Mouse (Mus musculus) neural tube, embryonic 12.5 days (tissue): ENCODE results near the gene Rcn3. TPM values are rescaled to one million over a fixed set of nuclear protein-coding genes. Genes with fewer than 3 reads are reported as not detected.
"Not testable (repeated sequence)": the region's sequence is repeated elsewhere in the genome, so short reads cannot be mapped to it uniquely, and the experiment has no call there.

Source experiments
- ATAC-seq: fragments of 200-750 bp; cut with Nextera tagmentation; 2 replicates; pipeline ENCODE4 v1.8.0; 2017; ENCODE audit warnings: low read depth, mild to moderate bottlenecking, moderate TSS enrichment, moderate library complexity; ENCODE audit not compliant: low FRiP score
- H3K27ac ChIP-seq: fragments of 300-500 bp; sonication (generic); 2 replicates; pipeline ENCODE4 v1.5.1; 2016
- H3K27me3 ChIP-seq: fragments of 300-500 bp; sonication (generic); replicated peaks from 2 replicates; pipeline ENCODE4 v1.6.1; 2016; ENCODE audit warnings: mild to moderate bottlenecking
- H3K36me3 ChIP-seq: fragments of 300-500 bp; sonication (generic); 2 replicates; pipeline ENCODE4 v1.6.1; 2016; ENCODE audit warnings: mild to moderate bottlenecking
- H3K4me1 ChIP-seq: fragments of 300-500 bp; sonication (generic); 2 replicates; pipeline ENCODE4 v1.6.1; 2016
- H3K4me2 ChIP-seq: fragments of 300-500 bp; sonication (generic); replicated peaks from 2 replicates; pipeline ENCODE4 v1.6.1; 2016; ENCODE audit warnings: mild to moderate bottlenecking
- H3K4me3 ChIP-seq: fragments of 300-500 bp; sonication (generic); 2 replicates; pipeline ENCODE4 v1.5.1; 2016
- H3K9ac ChIP-seq: fragments of 300-500 bp; sonication (generic); 2 replicates; pipeline ENCODE4 v1.6.1; 2016; ENCODE audit warnings: mild to moderate bottlenecking
- H3K9me3 ChIP-seq: fragments of 300-500 bp; sonication (generic); 2 replicates; pipeline ENCODE4 v1.6.1; 2016; ENCODE audit warnings: mild to moderate bottlenecking
- WGBS: fragments of 180-500 bp; shearing (Covaris S2); methylation state at CpG from one replicate; pipeline ENCODE4 v1.1.7; 2016; 5-methylcytosine and 5-hydroxymethylcytosine counted together
- polyA plus RNA-seq: library from polyadenylated mRNA; unstranded; fragments of >200 nt; fragmentation: Nextera tagmentation; extraction: Ambion mirVana; gene quantifications from 2 replicates; pipeline ENCODE4 v1.2.1, GENCODE M21; 2016

Gene Rcn3
- polyA plus RNA-seq, 1 experiment from 2014 or later = 125 TPM

- 49% methylated on average over 15 of the region's 15 CpGs for WGBS
- H3K9me3 ChIP-seq = no peaks in the 10 kb centered on the region
- no peak overlapping the region for H3K4me3 ChIP-seq
- H3K9ac ChIP-seq = no peak overlapping the region
- H3K4me1 ChIP-seq = peaks cover 17% of the 10 kb centered on the region
- H3K27ac ChIP-seq = no peak overlapping the region
- ATAC-seq = no peak
- H3K27me3 ChIP-seq = peaks cover 5% of the 10 kb centered on the region; the same call in 1 of the 2 replicates
- peak overlapping the region; percentile 65 for H3K4me2 ChIP-seq
- H3K36me3 ChIP-seq = peaks cover 25% of the 10 kb centered on the region
These were observed 37.9 kb upstream of the Rcn3 start for GRCm38 (mm10) chr7:45129776-45130512.

DNA sequence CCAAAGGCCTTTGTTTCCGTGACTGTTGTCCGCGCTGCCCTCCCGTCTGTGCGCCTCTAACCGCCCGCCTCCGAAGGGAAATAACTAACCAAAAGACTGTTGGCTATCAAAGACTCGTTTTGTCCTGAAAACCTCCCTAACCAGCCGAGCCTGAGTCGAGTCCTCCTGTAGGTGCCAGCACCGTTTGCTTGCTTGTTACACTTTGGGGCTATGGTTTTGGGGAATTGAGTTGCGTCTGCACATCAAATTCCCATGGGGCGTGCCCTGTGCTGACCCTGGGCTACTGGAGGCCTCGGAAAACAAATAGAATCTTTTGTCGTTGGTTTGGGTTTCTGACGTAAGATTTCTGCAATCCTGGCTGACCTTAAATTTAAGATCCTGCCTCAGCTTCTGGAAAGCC, 37.3 kb upstream of the Rcn3 start:
- Histone ChIP-seq H3K9ac (peak overlapping the region; percentile 62), H3K4me3 (peak overlapping the region; percentile 43), H3K9me3 (no peaks in the 10 kb centered on the region), H3K4me2 (peak overlapping the region; percentile 65), H3K27me3 (no peaks in the 10 kb centered on the region), H3K27ac (peak overlapping the region; percentile 89), H3K4me1 (peaks cover 22% of the 10 kb centered on the region), H3K36me3 (peaks cover 25% of the 10 kb centered on the region)
- WGBS = 1% methylated on average over 17 of the region's 17 CpGs
- ATAC-seq = no peak

- Histone ChIP-seq H3K4me1 (peaks cover 22% of the 10 kb centered on the region), H3K27ac (peak within 1 kb of the TSS; percentile 89), H3K9ac (peak within 1 kb of the TSS; percentile 97), H3K4me3 (peak within 1 kb of the TSS; percentile 81), H3K9me3 (no peaks in the 10 kb centered on the region), H3K27me3 (no peaks in the 10 kb centered on the region), H3K4me2 (peak within 1 kb of the TSS; percentile 78), H3K36me3 (peaks cover 25% of the 10 kb centered on the region)
- ATAC-seq = peak; percentile 89
- WGBS = under 1% methylated on average over 48 of the region's 48 CpGs
These were observed 36.7 kb upstream of the Rcn3 start, which contains the start of gene Rpl13a for GRCm38 (mm10) chr7:45128624-45129246. TSS of gene Rpl13a (minus strand) at chr7:45128761.

DNA sequence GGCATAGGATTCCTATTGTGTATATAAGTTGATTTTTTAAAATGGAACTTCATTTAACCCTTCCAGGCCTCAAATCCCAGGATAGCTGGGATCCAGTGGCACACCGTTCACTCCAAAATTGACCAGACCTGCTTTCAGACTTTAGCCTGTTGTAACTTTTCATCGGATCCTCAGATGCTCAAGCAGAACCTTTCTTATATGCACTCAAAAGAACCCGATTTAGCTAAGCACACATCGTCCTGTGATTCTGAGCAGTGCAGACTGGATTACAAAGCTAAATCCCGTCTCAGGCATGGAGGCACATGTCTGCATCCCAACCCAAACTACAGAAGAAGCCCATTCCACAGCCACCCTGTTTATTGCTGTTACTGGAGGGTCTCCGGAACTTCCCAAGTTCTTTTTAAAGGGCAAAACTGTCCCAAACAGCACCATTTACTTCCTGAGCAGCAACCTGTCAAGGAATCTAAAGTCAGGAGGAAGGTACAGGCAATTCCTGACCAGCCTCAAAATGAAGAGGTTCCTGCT, 35.7 kb upstream of the Rcn3 start:
- peak overlapping the region; percentile 78 for H3K4me2 ChIP-seq
- H3K9me3 ChIP-seq = no peaks in the 10 kb centered on the region
- no peaks in the 10 kb centered on the region for H3K27me3 ChIP-seq
- peak overlapping the region; percentile 60 for H3K27ac ChIP-seq
- peak overlapping the region; percentile 97 for H3K9ac ChIP-seq
- WGBS = 1% methylated on average over 6 of the region's 6 CpGs
- no peak for ATAC-seq
- peaks cover 29% of the 10 kb centered on the region for H3K36me3 ChIP-seq
- peaks cover 28% of the 10 kb centered on the region for H3K4me1 ChIP-seq
- H3K4me3 ChIP-seq = peak overlapping the region; percentile 81

DNA sequence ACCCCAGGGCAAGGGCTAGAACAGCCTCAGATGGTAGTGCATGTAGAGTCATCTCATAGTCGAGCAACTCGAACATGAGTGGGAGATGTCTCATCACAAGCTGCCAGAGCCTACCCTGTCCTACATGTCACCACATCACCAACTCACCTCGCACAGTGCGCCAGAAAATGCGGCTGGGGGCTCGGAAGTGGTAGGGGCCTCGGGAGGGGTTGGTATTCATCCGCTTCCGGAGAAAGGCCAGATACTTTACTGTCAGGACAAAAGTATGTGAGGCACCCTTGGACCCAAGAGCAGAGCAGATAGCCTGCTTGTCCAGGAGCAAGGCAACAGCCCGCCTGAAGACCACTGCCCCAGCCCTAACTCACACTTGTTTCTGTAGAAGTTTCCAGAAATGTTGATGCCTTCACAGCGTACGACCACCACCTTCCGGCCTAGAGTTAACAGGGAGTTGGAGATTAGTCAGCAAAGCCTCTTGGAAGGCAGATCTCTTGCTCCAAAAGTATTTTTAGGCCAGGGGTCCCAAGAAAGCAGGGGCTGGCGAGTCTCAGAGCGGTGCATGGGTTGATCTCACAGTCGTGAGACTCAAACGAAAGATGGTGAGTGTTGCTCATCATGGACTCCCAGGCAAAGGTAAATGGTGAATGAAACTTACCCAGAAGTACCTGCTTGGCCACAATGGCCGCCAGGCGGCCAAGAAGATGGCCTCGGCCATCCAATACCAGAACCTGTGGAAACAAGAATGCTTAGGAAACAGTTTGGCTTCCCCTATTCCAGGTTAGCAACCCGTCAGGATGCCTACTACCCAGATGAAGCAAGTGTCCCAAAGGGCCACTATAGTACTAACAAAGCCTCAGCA, 35.1 kb upstream of the Rcn3 start:
- WGBS = 48% methylated on average over 21 of the region's 21 CpGs
- no peaks in the 10 kb centered on the region for H3K9me3 ChIP-seq
- H3K4me2 ChIP-seq = peak overlapping the region; percentile 78
- no peaks in the 10 kb centered on the region for H3K27me3 ChIP-seq
- H3K4me3 ChIP-seq = peak overlapping the region; percentile 81
- peaks cover 36% of the 10 kb centered on the region for H3K36me3 ChIP-seq
- H3K27ac ChIP-seq = peak overlapping the region; percentile 60; the same call in 1 of the 2 replicates
- peaks cover 32% of the 10 kb centered on the region for H3K4me1 ChIP-seq
- H3K9ac ChIP-seq = peak overlapping the region; percentile 97
- no peak for ATAC-seq

- Histone ChIP-seq H3K9me3 (no peaks in the 10 kb centered on the region), H3K4me3 (peak overlapping the region; percentile 81; the same call in 1 of the 2 replicates), H3K4me2 (peak overlapping the region; percentile 78), H3K27ac (peak overlapping the region; percentile 60; the same call in 1 of the 2 replicates), H3K36me3 (peaks cover 44% of the 10 kb centered on the region), H3K4me1 (peaks cover 35% of the 10 kb centered on the region), H3K27me3 (no peaks in the 10 kb centered on the region), H3K9ac (peak overlapping the region; percentile 97)
- no peak for ATAC-seq
- 72% methylated on average over 17 of the region's 17 CpGs for WGBS
These were observed 34.3 kb upstream of the Rcn3 start for GRCm38 (mm10) chr7:45126147-45126843.

DNA sequence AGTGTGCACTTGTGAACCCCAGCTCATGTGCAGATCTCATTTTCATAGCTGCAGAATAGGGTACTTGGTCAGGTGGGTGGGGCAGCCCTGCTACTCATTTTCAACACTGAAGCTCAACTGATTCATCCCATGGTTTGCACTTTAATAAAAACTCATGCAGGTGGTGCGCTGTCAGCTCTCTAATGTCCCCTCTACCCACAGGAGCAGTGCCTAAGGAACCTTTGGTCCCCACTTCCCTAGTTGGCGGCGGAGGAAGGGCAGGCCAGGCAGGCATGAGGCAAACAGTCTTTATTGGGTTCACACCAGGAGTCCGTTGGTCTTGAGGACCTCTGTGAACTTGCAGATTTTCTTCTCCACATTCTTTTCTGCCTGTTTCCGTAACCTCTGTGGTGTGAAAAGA, 33.6 kb upstream of the Rcn3 start:
- Histone ChIP-seq H3K36me3 (peaks cover 50% of the 10 kb centered on the region), H3K4me2 (peak overlapping the region; percentile 78), H3K4me1 (peaks cover 35% of the 10 kb centered on the region), H3K27ac (peak overlapping the region; percentile 12; the same call in 1 of the 2 replicates)
- H3K9ac ChIP-seq, H3K9me3 ChIP-seq, H3K4me3 ChIP-seq, ATAC-seq, H3K27me3 ChIP-seq: not testable (repeated sequence)
- WGBS = 56% methylated on average over 5 of the region's 5 CpGs

DNA sequence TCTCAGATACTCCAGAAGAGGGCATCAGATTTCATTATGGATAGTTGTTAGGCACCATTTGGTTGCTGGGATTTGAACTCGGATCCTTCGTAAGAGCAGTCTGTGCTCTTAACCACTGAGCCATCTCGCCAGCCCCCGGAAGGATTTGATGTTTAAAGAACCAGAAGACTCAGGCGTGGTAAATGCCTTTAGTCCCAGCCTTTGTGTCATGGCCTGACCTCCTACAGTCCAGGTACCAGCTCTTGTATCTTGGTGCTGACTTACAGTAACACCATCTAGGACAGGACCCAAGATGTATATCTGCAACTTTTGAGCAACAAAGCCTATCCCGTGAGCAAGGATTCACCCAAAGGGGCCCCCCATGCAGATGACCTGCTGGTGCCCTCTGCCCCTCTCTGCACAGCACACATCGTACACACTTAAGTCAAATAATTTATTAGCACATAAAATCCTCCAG, 33.2 kb upstream of the Rcn3 start:
- Histone ChIP-seq H3K9ac (no peak overlapping the region), H3K27me3 (no peaks in the 10 kb centered on the region), H3K36me3 (peaks cover 55% of the 10 kb centered on the region), H3K9me3 (no peaks in the 10 kb centered on the region), H3K27ac (peak overlapping the region; percentile 59), H3K4me2 (peak overlapping the region; percentile 78), H3K4me3 (peak overlapping the region; percentile 5; the same call in 1 of the 2 replicates), H3K4me1 (peaks cover 35% of the 10 kb centered on the region)
- WGBS = 7% methylated on average over 7 of the region's 7 CpGs
- ATAC-seq = no peak

DNA sequence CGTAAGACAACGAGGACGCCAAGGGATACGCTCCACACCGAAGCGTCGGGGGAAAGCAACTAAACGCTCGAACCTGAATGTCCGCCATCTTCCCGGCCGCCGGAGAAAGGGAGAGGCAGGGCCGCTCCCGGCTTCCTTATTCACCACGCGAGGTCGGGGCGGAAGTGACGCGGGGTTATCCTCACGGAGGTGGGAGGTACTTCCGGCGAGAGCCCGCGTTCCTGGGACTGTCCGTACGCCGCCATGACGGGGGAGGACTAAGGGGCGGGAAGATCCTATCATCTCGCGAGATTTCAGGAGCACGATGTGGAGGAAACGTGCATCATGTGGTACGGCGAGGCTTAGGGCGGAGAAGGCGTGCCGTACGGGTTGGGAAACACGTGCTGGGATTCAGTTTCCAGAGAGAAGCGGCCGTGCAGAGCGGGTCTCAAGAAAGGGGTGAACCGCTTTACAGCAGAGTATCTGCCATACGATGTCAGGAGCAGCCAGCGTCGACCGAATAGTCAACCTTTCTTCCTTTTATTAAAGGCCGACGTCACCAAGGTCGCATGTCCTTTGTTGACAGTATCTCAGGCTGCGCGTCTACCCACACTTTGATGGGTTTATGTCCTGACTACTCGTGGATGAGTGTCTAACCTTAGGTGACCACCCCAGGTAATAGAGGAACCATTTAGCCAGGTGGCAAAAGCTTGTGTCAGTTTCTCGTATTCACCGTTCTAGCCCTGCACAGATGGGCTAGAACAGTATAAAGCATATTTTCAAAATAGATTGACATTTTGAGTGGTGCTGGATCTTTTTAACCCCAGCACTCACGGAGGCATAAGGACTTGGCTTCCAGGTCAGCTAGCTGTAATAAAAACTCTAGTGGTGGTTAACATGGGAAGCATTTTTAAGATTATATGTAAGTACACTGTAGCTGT, 32.5 kb upstream of the Rcn3 start, which contains the start of gene Rps11:
Gene Rps11 (minus strand): TSS at position 216 of the 920 bp plus-strand sequence.
- peak within 1 kb of the TSS; percentile 97 for H3K9ac ChIP-seq
- peaks cover 35% of the 10 kb centered on the region for H3K4me1 ChIP-seq

DNA sequence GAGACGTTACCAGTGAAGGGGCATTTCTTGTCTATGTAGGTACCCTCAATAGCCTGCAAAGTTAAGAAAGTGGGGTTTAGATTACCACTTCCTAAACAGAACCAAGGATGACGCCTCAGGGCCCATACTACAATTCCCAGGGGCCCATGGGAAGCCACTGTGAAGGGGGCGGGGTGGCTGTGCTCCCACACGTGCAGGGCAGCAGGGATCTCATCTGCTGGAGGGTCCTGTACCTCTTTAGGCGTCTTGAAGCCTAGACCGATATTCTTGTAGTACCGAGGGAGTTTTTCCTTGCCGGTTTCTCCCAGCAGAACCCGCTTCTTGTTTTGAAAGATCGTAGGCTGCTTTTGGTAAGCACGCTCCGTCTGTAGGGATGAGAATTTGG, 31.2 kb upstream of the Rcn3 start:
- Histone ChIP-seq H3K9me3 (no peaks in the 10 kb centered on the region), H3K9ac (peak overlapping the region; percentile 97), H3K27ac (no peak overlapping the region), H3K36me3 (peaks cover 68% of the 10 kb centered on the region), H3K4me1 (peaks cover 35% of the 10 kb centered on the region), H3K4me3 (peak overlapping the region; percentile 92), H3K4me2 (peak overlapping the region; percentile 78), H3K27me3 (no peaks in the 10 kb centered on the region)
- 23% methylated on average over 12 of the region's 12 CpGs for WGBS
- no peak for ATAC-seq

More for the DNA sequence above, 32.5 kb upstream of the Rcn3 start, which contains the start of gene Rps11:
- Histone ChIP-seq H3K9me3 (no peaks in the 10 kb centered on the region), H3K27ac (peak within 1 kb of the TSS; percentile 59), H3K36me3 (peaks cover 62% of the 10 kb centered on the region), H3K4me3 (peak within 1 kb of the TSS; percentile 92), H3K4me2 (peak within 1 kb of the TSS; percentile 78), H3K27me3 (no peaks in the 10 kb centered on the region)
- WGBS = under 1% methylated on average over 59 of the region's 59 CpGs
- ATAC-seq = peak; percentile 81
